ENCODE assay signal across 18 mouse cellular contexts in genomic region chr13:5726446-5726845, GRCm38 (mm10).
DNase-seq lines count a peak whose midpoint lies in the region; ATAC-seq and TF ChIP-seq lines count a peak whose summit lies in the region.
"Had no signal": no experiment of that assay in that cellular context is flagged by ENCODE, and none has a peak within 500 bp of the region (broad histone marks: within the 10 kb centered on the region; RNA-seq: fewer than 3 reads in every experiment).

No protein-coding gene starts in this region.

- CTCF ChIA-PET in Patski (lab: Charles Lee) = interaction anchor here (0.8 to 1.5 kb wide), 2 partner anchors 8 to 13 kb away, joined by 3 to 6 read pairs; no protein-coding TSS in a partner anchor

- DNase-seq in Patski (ENCODE audit: low read depth, low spot score) = no peak
- DNase-seq in right cerebral cortex, postnatal 25 days = no peak
- no peak for DNase-seq in gastrocnemius, adult 8-10 months (ENCODE audit: low spot score in 2 of 2)
- DNase-seq in heart, adult 9 months (ENCODE audit: low spot score in 2 of 2) = no peak
- DNase-seq: adrenal gland, adult 2 months; adrenal gland, postnatal 25 days; cerebellum, adult 18-20 months; cerebellum, adult 9-10 months; cerebellum, postnatal 14 days; forebrain, postnatal 0 days; gastrocnemius, postnatal 25 days; heart, adult 2 months had no signal

- no peak for TF ChIP-seq CTCF in Patski (IDR thresholded peaks at IDR 0.05)

- in situ Hi-C loops in Patski (cut with MboI; ENCODE audit: low pct_unique_long_range_greater_than_20kb) = no loop called here

- H3K27me3 ChIP-seq in Patski = no peaks in the 10 kb centered on the region
- H3K27me3 ChIP-seq: hindbrain, embryonic 12.5 days; hindbrain, embryonic 15.5 days had no signal

- POLR2A ChIA-PET in Patski (lab: Charles Lee) = no interaction called here

- ATAC-seq in Patski = peak; percentile 54
- ATAC-seq in granulocyte monocyte progenitor cell, adult 5-6 weeks (replicated peaks; ENCODE audit: poor library complexity, severe bottlenecking) = peak; percentile 42
- ATAC-seq in monocyte, adult 5-6 weeks (replicated peaks; ENCODE audit: insufficient number of reproducible peaks, low FRiP score, low TSS enrichment, poor library complexity, severe bottlenecking) = peak; percentile 52
- ATAC-seq: forebrain, embryonic 14.5 days; forebrain, postnatal 0 days; intestine, postnatal 0 days had no signal
